Mouse (Mus musculus) small intestine, adult 2 months (tissue): ENCODE results near the gene Rasgrf1.

Experiments
- CTCF ChIP-seq: fragments of 200-500 bp; IDR thresholded peaks from 2 replicates; pipeline ENCODE4 v1.5.1; 2012; ENCODE audit warnings: low read depth, mild to moderate bottlenecking, control low read depth, inconsistent platforms, low read length, moderate library complexity, mixed read lengths; ENCODE audit not compliant: insufficient replicate concordance, insufficient read length; ENCODE audit errors: extremely low read depth
- POLR2A ChIP-seq: fragments of 200-500 bp; IDR thresholded peaks from 2 replicates; pipeline ENCODE4 v1.6.1; 2012; ENCODE audit warnings: low read depth, mild to moderate bottlenecking, control low read depth, inconsistent platforms, low read length, moderate library complexity

DNA sequence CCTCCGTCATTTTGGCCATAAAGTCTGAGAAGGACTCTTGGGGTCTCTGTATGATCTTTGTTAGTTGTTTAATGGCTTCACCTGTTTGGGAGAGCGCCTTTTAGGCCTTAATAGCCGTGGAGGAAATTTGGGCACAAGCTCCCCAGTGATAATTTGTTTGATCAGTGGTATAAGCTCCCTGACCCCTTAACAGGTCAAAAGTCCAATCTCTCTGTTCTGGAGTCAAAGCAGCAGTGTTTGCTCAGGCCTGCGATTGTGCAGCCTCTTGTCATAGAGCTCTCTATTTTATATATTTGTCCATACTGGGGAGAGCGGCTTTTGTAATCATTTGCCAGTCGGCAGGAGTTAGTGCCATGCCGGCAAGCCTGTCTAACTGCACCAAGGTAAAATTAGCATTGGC, 135.5 kb downstream of the Rasgrf1 start:
- TF ChIP-seq POLR2A (no peak), CTCF (no peak)
